Mouse (Mus musculus) bone marrow macrophage, adult 2 months (primary cell): ENCODE results near the gene Pcyt1a. TPM values are rescaled to one million over a fixed set of nuclear protein-coding genes. Genes with fewer than 3 reads are reported as not detected.
"Not testable (repeated sequence)": the region's sequence is repeated elsewhere in the genome, so short reads cannot be mapped to it uniquely, and the experiment has no call there.

Experiments used
- H3K27ac ChIP-seq: 2 replicates; pipeline ENCODE4 v1.5.1; 2012; ENCODE audit warnings: low read depth, low read length; ENCODE audit not compliant: insufficient read depth
- H3K4me1 ChIP-seq: 2 replicates; pipeline ENCODE4 v1.6.1; 2012; ENCODE audit warnings: low read length; ENCODE audit not compliant: control insufficient read depth, insufficient read depth
- H3K4me3 ChIP-seq: 2 replicates; pipeline ENCODE4 v1.5.1; 2012; ENCODE audit warnings: mild to moderate bottlenecking, low read length, moderate library complexity; ENCODE audit not compliant: insufficient read depth
- CTCF ChIP-seq: IDR thresholded peaks from 2 replicates; pipeline ENCODE4 v1.5.1; 2012; ENCODE audit warnings: low read depth, mild to moderate bottlenecking, low read length, moderate library complexity
- POLR2A ChIP-seq: IDR thresholded peaks from 2 replicates; pipeline ENCODE4 v1.6.1; 2012; ENCODE audit warnings: mild to moderate bottlenecking, low read depth, low read length, borderline replicate concordance
- polyA plus RNA-seq: library from polyadenylated mRNA; stranded (reverse); fragments of >200 nt; gene quantifications from 2 replicates; pipeline ENCODE4 v1.2.4, GENCODE M21; 2012; ENCODE audit not compliant: missing spikeins, insufficient read depth, insufficient read length

Pcyt1a gene
- polyA plus RNA-seq, 1 experiment: 100 TPM

GRCm38 (mm10) chr16:32468488-32468887 is 37.8 kb downstream of the Pcyt1a start:
- TF ChIP-seq CTCF: no peak
- H3K4me3 ChIP-seq: no peak overlapping the region
- 0 out of 2 replicates have a peak, but pooled peaks cover 2% of the 10 kb centered on the region for H3K4me1 ChIP-seq
- no peak overlapping the region for H3K27ac ChIP-seq

- Histone ChIP-seq H3K27ac (no peak overlapping the region), H3K4me3 (no peak overlapping the region), H3K4me1 (0 out of 2 replicates have a peak, but pooled peaks cover 2% of the 10 kb centered on the region)
- TF ChIP-seq CTCF: no peak
- no peak for TF ChIP-seq POLR2A
Observed at GRCm38 (mm10) chr16:32469404-32470105, 38.8 kb downstream of the Pcyt1a start.

GRCm38 (mm10) chr16:32472276-32473015 is 41.7 kb downstream of the Pcyt1a start:
- H3K27ac ChIP-seq: no peak overlapping the region
- TF ChIP-seq CTCF (no peak), POLR2A (no peak)
- no peaks in the 10 kb centered on the region for H3K4me1 ChIP-seq
- no peak overlapping the region for H3K4me3 ChIP-seq

GRCm38 (mm10) chr16:32477315-32477714 is 46.6 kb downstream of the Pcyt1a start:
- no peak for TF ChIP-seq POLR2A
- no peak for TF ChIP-seq CTCF
- Histone ChIP-seq H3K4me3 (no peak overlapping the region), H3K27ac (no peak overlapping the region), H3K4me1 (no peaks in the 10 kb centered on the region)

DNA sequence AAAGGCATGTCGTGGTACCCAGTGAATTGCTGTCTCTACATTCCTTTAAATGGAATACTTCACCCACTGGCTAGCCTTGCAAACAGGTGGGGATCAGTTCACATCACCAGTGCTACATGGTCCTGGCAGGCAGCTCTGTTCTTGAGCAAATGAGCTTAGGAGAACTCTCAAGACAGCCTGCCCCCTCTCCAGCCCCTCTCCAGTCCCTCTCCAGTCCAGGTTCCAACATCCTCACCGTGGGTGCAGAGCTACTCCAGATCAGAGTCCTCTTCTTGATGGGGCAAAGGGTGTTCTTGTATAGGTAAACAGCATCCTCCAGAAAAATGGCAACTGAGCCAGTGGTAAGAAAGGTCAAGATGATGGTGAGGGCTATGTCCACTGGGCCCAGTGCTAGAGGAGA is 48.7 kb downstream of the Pcyt1a start:
- no peak overlapping the region for H3K4me3 ChIP-seq
- H3K27ac ChIP-seq: no peak overlapping the region
- H3K4me1 ChIP-seq: no peaks in the 10 kb centered on the region
- no peak for TF ChIP-seq POLR2A
- TF ChIP-seq CTCF: no peak

- H3K27ac ChIP-seq: no peak overlapping the region
- no peak overlapping the region for H3K4me3 ChIP-seq
- TF ChIP-seq CTCF: no peak
- TF ChIP-seq POLR2A: no peak
- no peaks in the 10 kb centered on the region for H3K4me1 ChIP-seq
Observed at GRCm38 (mm10) chr16:32484431-32484871, 53.7 kb downstream of the Pcyt1a start.

- no peak overlapping the region for H3K4me3 ChIP-seq
- H3K4me1 ChIP-seq: no peaks in the 10 kb centered on the region
- TF ChIP-seq CTCF: no peak
- no peak for TF ChIP-seq POLR2A
- H3K27ac ChIP-seq: no peak overlapping the region
Observed at GRCm38 (mm10) chr16:32485209-32485608, 54.5 kb downstream of the Pcyt1a start.

DNA sequence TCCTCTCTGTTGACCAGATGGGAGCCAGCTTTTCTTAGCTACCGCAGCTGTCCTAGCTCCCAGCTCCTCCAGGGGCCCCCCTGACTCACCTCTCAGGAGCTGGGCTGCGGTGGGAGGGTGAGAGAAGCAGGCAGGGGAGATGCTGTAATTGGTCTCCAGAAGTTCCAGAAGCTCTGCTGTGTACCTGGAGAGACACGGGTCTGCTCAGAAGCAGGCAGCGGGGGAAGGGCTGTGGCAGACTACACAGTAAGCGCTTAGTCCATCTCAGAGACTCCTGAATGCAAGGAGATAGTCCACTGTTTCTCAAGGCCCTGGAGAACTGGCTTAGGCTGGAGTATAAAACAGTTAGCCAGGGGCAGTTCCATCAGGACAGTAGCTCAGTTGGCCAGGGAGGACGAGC is 55.3 kb downstream of the Pcyt1a start:
- no peak overlapping the region for H3K27ac ChIP-seq
- H3K4me3 ChIP-seq: no peak overlapping the region
- no peaks in the 10 kb centered on the region for H3K4me1 ChIP-seq
- no peak for TF ChIP-seq POLR2A
- TF ChIP-seq CTCF: no peak

GRCm38 (mm10) chr16:32487234-32488111 is 56.8 kb downstream of the Pcyt1a start, which contains the start of gene Slc51a:
Slc51a (minus strand) TSS chr16:32487879.
- no peak for TF ChIP-seq CTCF
- no peak for TF ChIP-seq POLR2A
- no peaks in the 10 kb centered on the region for H3K4me1 ChIP-seq
- no peak within 1 kb of the TSS for H3K27ac ChIP-seq
- H3K4me3 ChIP-seq: no peak within 1 kb of the TSS

GRCm38 (mm10) chr16:32488939-32489338 is 58.2 kb downstream of the Pcyt1a start:
- no peaks in the 10 kb centered on the region for H3K4me1 ChIP-seq
- no peak overlapping the region for H3K4me3 ChIP-seq
- H3K27ac ChIP-seq: no peak overlapping the region
- TF ChIP-seq POLR2A (no peak), CTCF (no peak)

DNA sequence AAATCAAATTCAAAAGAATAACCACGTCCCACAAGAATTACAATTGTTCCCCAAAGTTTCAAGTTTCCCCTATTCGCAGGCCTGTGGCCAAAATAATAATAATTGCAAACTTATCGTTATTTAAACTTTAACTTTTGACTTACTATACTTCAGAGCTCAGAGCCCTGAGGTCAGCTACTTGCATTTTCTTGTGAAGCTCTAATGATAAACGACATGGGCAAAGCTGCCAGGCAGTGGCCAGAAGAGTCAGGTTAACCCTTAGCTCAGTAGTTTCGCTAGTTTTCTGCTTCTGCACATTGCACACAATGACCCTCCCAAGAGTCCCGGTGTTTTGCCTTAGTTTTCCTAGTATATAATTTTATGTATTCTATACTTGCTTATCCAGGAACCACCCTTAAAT is 63.6 kb downstream of the Pcyt1a start:
- not testable (repeated sequence) for H3K4me3 ChIP-seq, H3K4me1 ChIP-seq, H3K27ac ChIP-seq
